Mouse (Mus musculus): ENCODE measurements around the gene Donson.

DNA sequence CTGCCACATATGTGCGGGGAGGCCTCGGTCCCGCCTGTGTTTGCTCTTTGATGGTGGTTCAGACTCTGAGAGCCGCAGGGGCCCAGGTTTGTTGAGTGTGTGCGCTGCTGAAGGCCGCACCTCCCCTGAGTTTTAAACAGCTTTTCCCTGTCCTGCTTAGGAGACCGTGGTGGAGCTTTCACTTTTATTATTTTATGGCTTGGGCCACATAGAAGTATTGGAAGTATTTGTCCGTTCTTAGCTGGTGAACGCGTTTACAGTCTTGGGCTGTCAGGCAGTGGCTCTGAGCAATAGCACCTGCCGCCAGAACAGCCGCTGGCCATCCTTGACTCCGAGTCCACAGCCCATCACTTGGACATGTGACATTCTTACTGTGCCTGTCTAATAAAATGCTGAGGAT is 13.3 kb upstream of the Donson start:
- TF ChIP-seq CTCF (IDR thresholded peaks at IDR 0.05; ENCODE audit: control insufficient read depth, insufficient read depth, insufficient read length) (no peak), USF1 (IDR thresholded peaks at IDR 0.05; ENCODE audit: low read depth) (no peak), MAX (IDR thresholded peaks at IDR 0.05) (no peak), MYOD1 (IDR thresholded peaks at IDR 0.05; ENCODE audit: control insufficient read depth, insufficient read length, low read depth) (no peak)

Measured in C2C12 (cell line).